Mouse (Mus musculus) heart, postnatal 0 days (tissue): ENCODE data around the gene Exosc6.
A peak's percentile ranks its signal among the peaks of the same experiment; 100 is the strongest.

Source experiments
- CTCF ChIP-seq: IDR thresholded peaks from 2 replicates; pipeline ENCODE4 v1.5.1; 2016; ENCODE audit warnings: antibody characterized with exemption, control low read depth, low read depth
- EP300 ChIP-seq: IDR thresholded peaks from 2 replicates; pipeline ENCODE4 v1.6.1; 2016; ENCODE audit warnings: antibody characterized with exemption, low read depth

DNA sequence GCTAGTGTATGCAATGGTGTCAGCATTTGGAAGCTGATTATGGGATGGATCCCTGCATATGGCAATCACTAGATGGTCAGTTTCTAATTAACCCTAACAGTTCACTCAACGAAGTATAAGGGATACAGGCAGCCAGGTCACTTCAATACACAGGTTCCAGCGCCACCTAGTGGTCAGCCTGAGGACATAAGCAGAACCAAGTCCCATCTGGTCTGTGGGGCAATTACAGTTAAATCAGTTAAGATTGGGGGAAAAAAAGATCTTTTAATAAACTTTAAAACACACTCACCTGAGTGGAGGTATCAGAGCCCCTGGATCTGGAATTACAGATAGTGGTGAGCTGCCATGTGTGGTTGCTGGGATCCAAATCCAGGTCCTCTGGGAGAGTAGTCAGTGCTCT is 34.0 kb downstream of the Exosc6 start:
- TF ChIP-seq CTCF (peak; percentile 87), EP300 (no peak)
